Mouse (Mus musculus): Measurements from ENCODE around the gene Fcna.

Fcna gene

DNA sequence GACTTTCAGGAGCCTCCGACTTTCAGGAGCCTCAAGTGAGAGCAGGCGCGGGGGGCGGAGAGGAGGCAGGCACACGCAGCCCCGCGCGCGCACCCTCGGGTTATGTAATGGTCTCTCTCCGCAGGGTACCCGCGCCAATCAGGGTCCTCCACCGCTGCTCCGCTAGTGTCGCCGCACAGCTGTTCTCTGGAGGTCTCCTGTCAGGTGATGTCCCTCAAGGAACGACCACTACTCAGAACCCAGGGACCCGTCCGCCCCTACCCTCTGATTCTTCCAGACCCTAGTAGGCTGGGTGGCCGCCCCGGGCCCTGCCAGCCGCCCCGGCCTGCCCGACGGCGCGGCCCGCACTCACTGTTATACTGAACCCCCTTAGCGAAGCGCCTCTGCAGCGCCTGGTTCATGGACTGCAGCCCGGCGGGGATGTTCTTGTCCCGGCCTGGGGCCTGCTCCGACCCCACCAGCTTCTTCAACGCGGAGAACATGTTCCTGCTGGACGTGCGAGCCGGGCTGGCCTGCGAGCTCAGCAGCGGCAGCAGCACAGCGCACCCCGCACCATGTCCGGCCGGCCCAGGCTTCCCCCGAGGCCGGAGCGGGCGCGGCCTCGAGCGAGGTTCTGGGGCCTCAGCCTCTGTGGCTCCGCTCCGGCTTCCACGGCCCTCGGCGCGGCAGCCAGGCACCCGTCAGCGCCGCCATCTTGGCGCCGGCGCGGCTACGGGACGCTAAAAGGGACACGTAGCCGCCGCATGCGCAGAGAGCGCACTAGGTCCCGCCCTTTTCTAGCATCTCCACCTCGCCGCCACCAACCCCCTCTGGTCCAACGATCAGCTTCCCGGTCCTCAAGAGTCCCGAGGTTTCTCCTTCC lies 19.8 kb downstream of the Fcna start, which contains the start of gene Rabl6:
Gene Rabl6 (minus strand): TSS at position 761 of the 862 bp plus-strand sequence.
- peak; percentile 80 to 88 for DNase-seq (ENCODE audit: low spot score in 2 of 2)

DNA sequence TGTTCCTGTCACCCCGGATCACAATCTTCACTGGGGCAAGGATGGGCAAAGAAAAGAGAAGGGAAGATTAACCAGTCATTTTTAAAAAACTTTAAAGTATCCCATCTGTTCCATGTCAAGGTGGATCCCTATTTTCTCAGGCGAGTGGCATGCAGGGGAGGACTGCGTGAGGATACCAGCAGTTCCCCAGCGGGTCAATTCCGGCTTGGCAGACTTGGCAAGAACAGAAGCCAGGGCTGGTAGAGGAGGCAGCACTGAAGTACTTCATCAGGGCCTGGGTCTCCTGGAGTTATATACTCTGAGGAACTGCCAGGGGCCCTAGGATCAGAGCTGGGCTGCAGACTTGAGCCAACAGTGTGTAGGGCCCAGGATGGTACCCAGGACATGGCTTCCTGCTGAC lies 25.3 kb downstream of the Fcna start:
- no peak for DNase-seq (ENCODE audit: low spot score in 2 of 2)

DNA sequence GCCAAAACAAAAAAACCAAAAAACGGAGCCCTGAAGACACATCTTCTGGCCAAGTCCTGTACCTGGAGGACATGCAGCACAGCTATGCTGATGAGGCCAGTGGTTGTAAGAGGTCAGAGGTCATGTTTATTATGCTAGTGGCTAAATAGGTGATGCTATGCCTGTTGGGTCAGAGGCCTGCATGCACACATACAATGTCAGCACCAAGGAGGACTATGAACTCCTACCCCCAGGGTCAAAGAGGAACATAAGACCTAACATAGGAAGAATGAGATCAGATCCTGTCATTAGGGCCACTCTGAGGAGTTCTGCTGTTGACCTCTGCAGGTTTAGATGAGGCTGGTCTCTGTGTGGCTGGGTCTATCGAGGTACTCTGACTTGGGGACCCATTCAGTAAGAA lies 27.8 kb downstream of the Fcna start:
- DNase-seq (ENCODE audit: low spot score in 2 of 2) = no peak

DNA sequence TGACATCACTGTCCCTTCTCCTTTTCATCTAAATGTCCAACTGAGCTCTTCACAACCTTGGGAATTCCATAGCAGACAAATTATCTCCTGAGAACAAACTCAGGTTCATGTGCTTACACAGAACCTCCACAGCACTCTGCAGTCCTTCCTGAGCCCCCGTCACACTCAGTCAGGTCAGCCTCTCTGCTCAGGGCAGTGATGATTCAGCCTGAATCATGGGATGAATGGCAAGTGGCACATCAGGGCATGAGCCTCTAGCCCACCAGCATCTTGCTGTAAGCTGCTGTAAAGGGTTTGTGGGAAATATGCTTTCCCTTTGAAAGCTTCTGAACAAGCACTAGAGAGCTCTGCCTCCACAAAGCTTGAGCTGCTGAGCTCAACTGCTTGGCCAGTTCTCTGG lies 29.1 kb downstream of the Fcna start:
- DNase-seq (ENCODE audit: low spot score in 2 of 2) = no peak

DNA sequence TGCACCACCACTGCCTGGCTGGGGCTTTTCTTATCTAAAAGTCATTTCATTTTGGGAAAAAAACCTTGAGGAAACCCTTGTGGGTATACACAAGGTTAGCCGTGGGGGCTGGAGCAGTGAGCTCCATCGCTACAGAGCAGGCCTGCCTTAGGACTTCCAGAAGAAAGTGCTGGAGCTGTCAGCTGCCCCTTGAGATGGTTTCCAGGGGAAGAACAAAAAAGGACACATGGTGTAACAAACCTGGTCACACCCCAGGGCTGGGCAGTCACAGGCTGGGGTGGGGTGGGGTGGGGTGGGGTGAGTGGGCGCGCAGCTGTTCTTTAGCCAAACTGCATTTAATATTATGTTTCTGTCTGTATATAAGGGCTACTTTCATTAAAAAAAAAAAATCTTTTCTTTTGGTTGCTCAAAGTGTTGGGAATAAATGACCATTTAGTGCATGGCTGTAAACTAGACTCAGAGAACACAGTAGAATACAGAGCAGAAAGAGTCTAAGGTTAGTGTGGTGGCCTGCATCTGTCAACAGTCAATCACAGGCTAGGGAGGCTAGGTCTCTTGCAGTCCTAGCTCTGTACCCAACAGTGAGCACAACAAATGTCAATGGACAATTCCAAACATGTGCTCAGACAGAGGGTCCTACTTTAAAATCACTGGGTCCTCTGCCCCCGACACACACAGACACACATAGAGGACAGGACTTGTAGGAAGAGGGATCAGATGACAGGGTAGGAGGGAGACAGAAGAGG lies 30.9 kb downstream of the Fcna start:
- no peak for DNase-seq (ENCODE audit: low spot score in 2 of 2)

DNA sequence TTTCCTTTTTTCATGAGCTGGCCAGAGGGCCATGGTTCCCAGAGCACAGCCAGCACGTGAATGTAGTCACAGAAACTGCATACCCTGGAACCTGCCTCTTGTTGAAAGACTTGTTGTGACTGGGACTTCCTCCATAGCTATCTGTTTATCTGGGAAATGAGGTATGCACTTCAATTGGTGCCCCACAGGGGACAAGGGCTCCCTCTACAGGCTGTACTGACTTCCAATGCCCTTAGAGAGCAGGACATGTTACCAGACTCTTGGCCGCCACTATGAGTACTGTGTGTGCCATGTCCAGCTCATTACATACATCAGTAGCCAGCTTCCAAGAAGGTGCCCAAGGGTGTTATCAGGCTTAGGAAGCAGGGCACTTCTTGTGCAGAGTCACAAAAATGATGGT lies 36.0 kb downstream of the Fcna start:
- no peak for DNase-seq (ENCODE audit: low spot score in 2 of 2)

DNA sequence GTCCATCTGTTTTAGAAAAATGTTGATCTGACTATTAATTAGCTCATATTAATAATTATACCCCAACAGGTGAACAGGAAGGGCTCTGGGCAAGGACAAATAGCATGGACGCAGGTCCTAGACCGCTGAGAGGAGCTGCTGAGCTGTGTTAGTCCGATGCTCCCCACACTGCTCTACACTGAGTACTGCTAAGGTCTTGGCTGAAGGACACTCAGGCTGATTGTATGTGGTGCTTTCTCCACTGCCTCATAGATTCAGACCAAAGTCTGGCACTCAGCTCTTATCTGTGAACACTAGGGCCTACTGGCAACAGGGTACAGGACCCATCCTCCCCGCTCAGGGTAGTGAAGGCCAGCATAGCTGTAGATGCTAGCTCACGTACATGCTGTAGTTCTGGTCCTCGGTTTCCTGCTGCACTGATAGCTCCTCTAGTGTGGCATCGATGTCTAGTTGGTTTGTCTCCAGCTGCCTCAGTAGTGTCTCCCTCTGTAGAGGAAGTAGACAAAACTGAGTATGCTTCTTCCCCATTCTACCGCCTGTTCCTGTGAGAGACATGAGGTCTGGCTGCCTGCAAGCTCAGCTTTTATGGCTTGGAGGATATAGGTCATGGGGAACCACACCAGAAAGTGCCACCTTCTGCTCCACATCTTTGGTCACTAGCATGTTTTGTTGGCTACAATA lies 39.5 kb downstream of the Fcna start:
- no peak for DNase-seq (ENCODE audit: low spot score in 2 of 2)

DNA sequence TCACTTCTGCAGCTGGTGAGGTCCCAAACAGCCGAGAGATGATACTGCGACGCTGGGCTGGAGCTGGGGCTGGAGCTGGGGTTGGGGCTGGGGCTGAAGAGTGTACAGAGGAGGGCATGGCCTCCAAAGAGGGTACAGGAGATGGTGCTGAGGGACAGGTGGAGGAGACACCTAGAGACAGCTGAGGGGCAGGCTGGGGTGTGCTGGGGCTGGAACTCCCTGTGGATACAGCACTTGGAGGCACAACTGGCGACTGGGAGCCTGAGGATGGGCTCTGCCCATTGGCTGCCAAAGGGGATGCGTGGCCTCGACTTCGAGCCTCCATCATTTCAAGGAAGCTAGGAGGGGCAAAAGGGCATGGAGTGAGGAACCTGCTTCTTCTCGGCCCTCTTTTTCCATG lies 40.5 kb downstream of the Fcna start:
- no peak for DNase-seq (ENCODE audit: low spot score in 2 of 2)

DNA sequence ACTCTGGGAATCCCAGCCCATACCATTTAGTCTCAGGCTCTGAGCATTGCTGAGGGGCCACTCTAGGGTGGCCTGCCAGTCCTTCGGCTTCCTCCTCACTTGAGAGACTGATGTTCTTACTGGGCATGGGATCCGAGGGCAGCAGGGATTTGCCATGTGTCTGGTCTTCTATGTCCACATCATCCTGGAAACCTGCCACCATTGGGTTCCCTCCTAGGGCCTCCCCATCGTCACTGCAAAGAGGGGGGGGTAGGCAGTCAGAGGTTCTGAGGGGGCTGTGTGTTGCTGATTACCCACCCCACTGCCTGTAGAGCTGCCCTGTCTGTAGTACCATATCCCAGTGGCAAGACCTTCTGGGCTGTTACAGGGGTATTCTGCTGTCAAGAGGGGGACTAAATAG lies 42.2 kb downstream of the Fcna start:
- DNase-seq (ENCODE audit: low spot score in 2 of 2) = no peak

DNA sequence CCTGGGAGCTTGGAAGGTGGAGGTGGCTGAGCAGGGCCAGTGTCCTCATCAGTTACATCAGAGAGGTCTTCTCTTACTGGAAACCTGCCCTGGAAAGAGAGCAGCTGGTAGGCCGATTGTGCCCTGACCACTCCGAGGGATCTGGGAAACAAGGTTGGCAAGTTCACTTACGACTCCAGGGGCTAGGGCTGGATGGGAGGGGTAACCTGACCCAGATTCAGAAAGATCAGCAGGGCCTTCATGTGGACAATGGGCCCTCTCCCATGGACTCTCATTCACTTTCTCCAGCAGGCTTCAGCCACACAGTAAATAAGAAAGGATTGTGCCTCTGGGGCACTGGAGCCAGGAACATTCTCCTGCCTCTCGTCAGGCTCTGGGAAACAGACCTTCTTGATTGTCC lies 43.0 kb downstream of the Fcna start:
- no peak for DNase-seq (ENCODE audit: low spot score in 2 of 2)

DNA sequence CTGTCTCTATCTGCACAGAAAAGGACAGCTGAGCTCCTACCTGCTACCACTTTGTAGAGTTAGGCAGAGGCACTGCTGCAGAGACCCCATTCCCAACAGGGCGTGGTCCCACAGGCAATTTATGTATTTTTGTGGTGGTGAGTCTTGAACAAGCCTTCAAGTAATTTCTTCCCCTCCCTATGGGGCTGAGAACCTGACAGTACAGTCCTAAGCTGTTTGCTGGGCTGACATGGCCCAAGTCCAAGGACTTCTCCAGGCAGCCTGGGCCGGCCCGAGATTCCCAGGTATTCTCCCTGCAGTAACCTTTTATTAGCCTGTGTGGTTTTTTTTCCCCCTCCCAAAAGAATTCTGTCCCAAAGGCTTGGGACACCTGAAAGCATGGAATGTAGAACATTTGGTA lies 43.7 kb downstream of the Fcna start:
- no peak for DNase-seq (ENCODE audit: low spot score in 2 of 2)

DNA sequence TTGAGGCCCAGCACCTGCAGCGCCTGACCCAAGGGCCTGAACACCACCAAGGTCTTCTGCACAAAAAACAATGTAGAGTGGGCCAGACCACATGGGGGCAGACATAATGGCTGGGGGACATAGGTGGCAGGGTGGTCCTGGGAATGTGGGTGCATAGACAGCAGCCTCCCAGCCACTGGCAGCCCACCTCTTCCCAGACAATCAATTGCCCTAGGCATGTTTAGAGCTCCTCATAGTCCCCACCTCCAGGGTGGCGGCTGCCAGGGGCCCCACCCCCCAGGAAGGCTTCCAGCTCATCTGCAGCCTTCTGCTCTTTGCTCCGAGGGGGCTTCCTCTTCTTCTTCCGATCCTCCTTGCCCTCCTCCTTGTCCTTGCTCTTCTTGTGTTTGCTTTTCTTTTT lies 44.3 kb downstream of the Fcna start:
- no peak for DNase-seq (ENCODE audit: low spot score in 2 of 2)

DNA sequence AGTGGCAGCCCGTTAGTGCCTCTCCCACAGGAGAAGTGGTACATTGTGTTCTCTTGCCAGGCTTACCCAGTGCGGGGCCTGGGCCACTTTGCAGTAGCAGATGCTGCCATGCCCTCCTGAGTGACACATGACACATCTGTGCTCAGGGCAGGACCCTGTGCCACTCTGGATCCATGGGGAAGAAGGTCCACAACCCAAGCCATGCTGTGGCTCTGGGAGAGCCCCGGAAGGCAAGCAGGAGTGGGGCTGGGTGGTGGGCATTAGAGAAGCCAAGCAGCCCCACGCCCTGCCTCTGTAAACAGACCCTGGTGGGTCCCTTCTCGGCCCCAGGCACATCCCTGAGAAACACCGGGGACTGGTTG lies 44.7 kb downstream of the Fcna start:
- no peak for DNase-seq (ENCODE audit: low spot score in 2 of 2)

DNA sequence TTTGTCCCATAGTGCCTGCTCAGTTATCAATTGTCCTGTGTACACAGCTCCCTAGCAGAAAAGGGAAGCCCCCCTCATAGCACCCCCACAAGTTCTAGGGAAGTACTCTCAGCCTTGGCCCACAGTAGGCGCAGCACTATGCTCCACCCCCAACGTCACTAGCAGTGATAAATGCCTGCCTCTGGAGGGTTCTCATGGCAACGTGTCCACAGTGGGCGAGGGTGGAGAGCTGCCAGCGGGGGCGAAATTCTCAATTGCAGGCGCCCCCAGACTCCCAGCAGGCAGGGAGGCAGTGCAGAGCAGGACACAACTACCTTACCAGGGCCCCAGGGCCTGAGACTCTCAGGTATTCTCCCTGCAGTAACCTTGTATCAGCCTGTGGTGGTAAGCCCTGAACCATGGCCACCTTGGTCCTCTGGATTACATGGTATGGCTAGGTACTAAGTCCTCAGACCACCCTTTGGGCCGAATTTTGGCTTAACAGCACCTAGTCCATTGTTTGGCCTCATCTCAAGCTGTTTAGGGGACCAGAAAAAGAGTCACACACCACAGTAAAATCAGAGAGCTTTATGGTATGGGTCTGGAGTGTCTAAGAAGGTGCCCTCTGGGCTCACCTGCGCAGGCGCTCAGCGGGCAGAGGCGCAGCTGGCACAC lies 45.2 kb downstream of the Fcna start:
- no peak for DNase-seq (ENCODE audit: low spot score in 2 of 2)

DNA sequence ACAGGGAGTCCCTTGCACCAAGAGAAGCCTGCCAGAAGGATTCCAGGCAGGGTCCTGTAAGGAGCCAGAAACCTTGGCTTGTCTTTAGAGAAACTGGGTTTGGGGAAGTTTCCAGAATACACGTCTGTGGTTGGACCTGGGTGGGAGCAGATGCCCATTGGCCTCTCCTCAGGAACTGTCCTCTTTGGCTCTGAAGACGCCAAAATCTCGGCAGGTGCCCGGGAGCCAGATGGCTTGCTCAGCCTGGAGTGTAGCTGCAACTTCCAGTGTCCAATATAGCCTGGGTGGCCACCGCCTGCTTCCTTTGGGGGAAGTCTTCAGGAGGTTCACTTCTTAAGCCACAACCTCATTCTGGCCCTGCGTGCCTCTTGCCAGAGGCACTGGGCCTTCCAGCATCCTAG lies 45.9 kb downstream of the Fcna start:
- DNase-seq (ENCODE audit: low spot score in 2 of 2) = no peak

DNA sequence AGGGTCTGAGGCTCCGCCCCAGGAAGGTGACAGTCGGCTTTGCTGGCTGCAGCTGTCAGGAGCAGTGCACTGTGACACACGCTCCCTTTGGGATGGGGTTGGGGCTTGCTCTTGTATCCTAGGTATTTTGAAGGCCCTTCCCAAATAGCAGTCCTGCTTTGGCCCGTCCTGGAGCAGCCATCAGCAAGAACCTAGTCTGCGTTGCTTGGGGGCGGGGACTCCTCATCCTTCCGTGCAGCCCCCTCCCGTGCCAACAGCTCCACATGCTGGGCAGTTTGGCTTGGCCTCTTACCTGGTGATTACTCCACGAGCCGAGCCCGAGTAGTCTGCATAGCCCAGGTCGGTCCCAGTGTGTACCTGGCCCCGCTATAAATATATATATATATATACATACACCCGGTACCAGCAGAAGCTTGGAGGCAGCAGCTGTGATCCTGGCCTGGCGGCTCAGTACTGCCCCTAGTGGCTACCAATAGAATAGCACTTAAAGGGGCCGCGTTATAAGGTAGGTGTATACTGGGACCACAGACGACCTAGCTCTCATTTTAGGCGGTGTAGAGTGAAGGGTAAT lies 46.5 kb downstream of the Fcna start, which contains the start of gene Ajm1:
Gene Ajm1 (minus strand): TSS at position 464 of the 571 bp plus-strand sequence.
- DNase-seq (ENCODE audit: low spot score in 2 of 2) = no peak

DNA sequence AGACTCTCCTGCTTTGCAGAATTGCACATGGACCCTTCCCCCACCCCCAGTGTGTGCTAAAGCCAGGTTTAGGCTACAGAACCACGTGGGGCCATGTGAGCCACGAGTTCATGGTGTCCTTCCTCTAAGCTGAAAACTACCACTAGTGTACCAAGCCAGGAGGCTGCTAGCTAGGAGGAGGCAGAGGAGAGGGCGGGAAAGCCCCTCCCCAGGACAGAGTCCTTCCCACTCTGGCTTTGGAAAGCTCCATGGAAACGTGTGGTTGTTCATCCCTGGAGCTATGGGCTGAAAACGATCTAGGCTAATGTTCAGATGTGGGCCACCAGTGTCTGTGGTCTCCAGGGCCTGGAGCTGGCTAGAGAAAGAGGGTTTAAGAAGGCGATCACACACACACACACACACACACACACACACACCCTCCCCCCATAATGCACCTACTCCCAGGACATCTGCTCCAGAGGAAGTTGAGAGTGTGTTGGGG lies 47.2 kb downstream of the Fcna start:
- DNase-seq (ENCODE audit: low spot score in 2 of 2) = no peak

DNA sequence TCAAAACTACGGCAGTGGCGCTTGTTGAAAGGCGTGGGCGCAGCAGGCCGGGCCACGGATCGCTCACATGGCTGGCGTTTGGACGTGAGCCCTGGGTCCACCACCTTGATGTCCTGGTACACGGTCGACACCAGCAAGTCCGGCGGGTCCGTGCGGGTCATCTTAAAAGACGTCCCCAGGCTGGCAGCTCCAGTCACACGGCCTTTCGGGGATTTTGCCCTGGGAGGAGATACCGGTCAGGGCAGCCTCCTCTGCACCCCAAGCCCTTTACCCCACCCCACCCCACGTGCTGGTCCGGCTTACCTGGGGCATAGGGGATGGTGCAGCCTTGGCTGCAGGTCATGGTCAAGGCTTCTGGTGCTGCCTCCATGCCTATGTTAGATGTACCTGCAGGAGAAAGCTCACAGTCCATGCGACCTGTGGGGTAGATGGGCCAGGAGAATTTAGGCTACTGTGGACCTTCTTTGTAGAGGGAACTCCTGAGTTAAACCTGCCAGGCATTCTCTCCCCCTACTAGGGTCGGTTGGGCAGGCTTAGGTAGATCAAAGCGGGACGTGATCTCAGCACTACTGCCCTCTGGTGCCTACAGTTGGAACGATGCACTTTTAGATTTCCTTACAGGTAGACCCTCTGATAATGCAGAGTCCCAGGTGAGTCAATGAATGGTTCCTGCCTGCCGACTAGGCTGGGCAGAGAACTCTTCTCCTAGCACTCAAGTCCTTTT lies 47.9 kb downstream of the Fcna start:
- peak in 1 of 2 experiments; percentile 34 for DNase-seq (ENCODE audit: low spot score in 2 of 2)

DNA sequence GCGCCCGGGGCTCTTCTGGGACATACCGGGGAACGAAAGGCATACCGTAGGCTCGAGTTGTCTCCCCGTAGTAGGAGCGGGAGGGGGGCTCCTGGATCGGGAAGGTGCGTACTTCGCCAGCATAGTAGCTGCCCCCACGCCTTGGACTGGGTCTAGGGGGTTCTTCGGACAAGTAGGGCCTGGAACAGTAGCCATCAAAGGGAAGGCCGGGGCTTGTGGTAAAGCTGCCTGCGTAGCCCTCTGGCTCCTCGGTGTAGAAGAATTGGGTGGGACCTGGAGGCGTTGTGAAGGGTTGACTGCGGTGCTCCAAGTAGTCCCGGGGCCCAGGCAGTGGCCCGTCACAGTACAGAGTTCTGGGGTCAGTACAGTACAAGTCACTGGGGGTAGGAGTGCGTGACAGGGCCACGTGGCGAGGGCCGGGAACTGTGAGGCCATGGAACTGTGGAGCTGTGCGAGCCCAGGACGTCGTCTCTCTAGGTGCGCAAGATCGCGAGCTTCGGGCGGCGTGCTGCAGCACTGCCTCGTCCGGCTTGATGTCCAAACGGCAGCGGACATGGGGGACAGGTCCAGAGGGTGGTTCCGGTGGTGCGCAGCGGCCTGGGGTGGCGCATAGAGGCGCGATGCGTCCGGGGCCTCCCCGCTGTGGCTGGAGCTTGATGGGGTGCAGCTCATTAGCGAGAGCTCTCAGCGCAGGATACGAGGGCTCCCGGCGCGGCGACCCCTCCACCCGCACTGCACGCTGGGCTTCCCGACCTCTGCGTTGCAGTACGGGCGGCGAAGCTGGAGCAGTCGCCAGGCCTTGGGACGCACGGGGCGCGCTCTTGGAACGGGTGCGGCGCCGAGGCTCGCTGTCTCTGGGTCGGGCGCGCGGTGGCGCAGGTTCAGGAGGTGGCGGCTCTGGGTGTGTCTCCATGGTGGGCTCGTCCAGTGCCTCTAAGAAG lies 48.8 kb downstream of the Fcna start:
- DNase-seq (ENCODE audit: low spot score in 2 of 2) = no peak
